Mouse (Mus musculus) hindbrain, embryonic 14.5 days (tissue): Measurements from ENCODE around the gene Pou2f1. TPM values are rescaled to one million over a fixed set of nuclear protein-coding genes. Genes with fewer than 3 reads are reported as not detected.

Experiments
- ATAC-seq: fragments of 200-750 bp; cut with Nextera tagmentation; 2 replicates; pipeline ENCODE4 v1.8.0; 2017; ENCODE audit warnings: moderate number of reproducible peaks, mild to moderate bottlenecking, moderate TSS enrichment, moderate library complexity; ENCODE audit not compliant: low FRiP score
- DNase-seq: peaks from one replicate; pipeline ENCODE4 v3.0.0-alpha.2; 2015; ENCODE audit warnings: low spot score
- H3K27ac ChIP-seq: fragments of 300-500 bp; sonication (generic); 2 replicates; pipeline ENCODE4 v1.5.1; 2014; ENCODE audit warnings: mild to moderate bottlenecking, moderate library complexity
- H3K27me3 ChIP-seq: fragments of 300-500 bp; sonication (generic); 2 replicates; pipeline ENCODE4 v1.6.1; 2014; ENCODE audit warnings: mild to moderate bottlenecking, low read length, mixed read lengths; ENCODE audit not compliant: control insufficient read depth, insufficient read depth
- H3K36me3 ChIP-seq: fragments of 300-500 bp; sonication (generic); replicated peaks from 2 replicates; pipeline ENCODE4 v1.6.1; 2014; ENCODE audit not compliant: control insufficient read depth, insufficient read depth
- H3K4me1 ChIP-seq: fragments of 300-500 bp; sonication (generic); replicated peaks from 2 replicates; pipeline ENCODE4 v1.6.1; 2014; ENCODE audit warnings: antibody characterized with exemption, low read length, mixed read lengths; ENCODE audit not compliant: control insufficient read depth, insufficient read depth
- H3K4me2 ChIP-seq: fragments of 300-500 bp; sonication (generic); replicated peaks from 2 replicates; pipeline ENCODE4 v1.6.1; 2014; ENCODE audit warnings: mild to moderate bottlenecking, moderate library complexity
- H3K4me3 ChIP-seq: fragments of 300-500 bp; sonication (generic); replicated peaks from 2 replicates; pipeline ENCODE4 v1.5.1; 2014; ENCODE audit warnings: mild to moderate bottlenecking, low read length
- H3K9ac ChIP-seq: fragments of 300-500 bp; sonication (generic); 2 replicates; pipeline ENCODE4 v1.6.1; 2014
- H3K9me3 ChIP-seq: fragments of 300-500 bp; sonication (generic); 2 replicates; pipeline ENCODE4 v1.6.1; 2016; ENCODE audit warnings: low read length; ENCODE audit not compliant: control insufficient read depth
- WGBS: fragments of 180-500 bp; shearing (Covaris S2); extraction: QIAGEN DNeasy Blood & Tissue Kit; methylation state at CpG from one replicate; pipeline ENCODE4 v1.1.7; 2014; 5-methylcytosine and 5-hydroxymethylcytosine counted together
- polyA plus RNA-seq: library from polyadenylated mRNA; unstranded; fragments of >200 nt; fragmentation: Nextera tagmentation; extraction: Ambion mirVana; gene quantifications from 2 replicates; pipeline ENCODE4 v1.2.1, GENCODE M21; 2014

Pou2f1 gene
- polyA plus RNA-seq, 1 experiment from 2014 or later: 19.2 TPM

- 50% methylated on average over 4 of the region's 4 CpGs for WGBS
- peak; percentile 83 for DNase-seq
- no peak overlapping the region for H3K4me3 ChIP-seq
These were observed 35.3 kb downstream of the Pou2f1 start for GRCm38 (mm10) chr1:165967027-165967654.

GRCm38 (mm10) chr1:165966156-165966914 lies 36.1 kb downstream of the Pou2f1 start:
- 33% methylated on average over 5 of the region's 5 CpGs for WGBS
- Histone ChIP-seq H3K27ac (peak overlapping the region; percentile 2; the same call in 1 of the 2 replicates), H3K4me3 (no peak overlapping the region), H3K9me3 (0 out of 2 replicates have a peak, but pooled peaks cover 3% of the 10 kb centered on the region), H3K4me2 (no peak overlapping the region), H3K4me1 (peaks cover 9% of the 10 kb centered on the region; the same call in 1 of the 2 replicates), H3K27me3 (peaks cover 3% of the 10 kb centered on the region; the same call in 1 of the 2 replicates), H3K36me3 (no peaks in the 10 kb centered on the region), H3K9ac (no peak overlapping the region)
- DNase-seq (peak; percentile 36), ATAC-seq (no peak; the same call in 1 of the 2 replicates)

More at GRCm38 (mm10) chr1:165967027-165967654, 35.3 kb downstream of the Pou2f1 start:
- no peak overlapping the region for H3K9ac ChIP-seq
- no peak for ATAC-seq
- peaks cover 3% of the 10 kb centered on the region; the same call in 1 of the 2 replicates for H3K27me3 ChIP-seq
- peaks cover 9% of the 10 kb centered on the region; the same call in 1 of the 2 replicates for H3K4me1 ChIP-seq
- no peak overlapping the region for H3K4me2 ChIP-seq
- no peak overlapping the region for H3K27ac ChIP-seq
- H3K9me3 ChIP-seq: 0 out of 2 replicates have a peak, but pooled peaks cover 3% of the 10 kb centered on the region
- H3K36me3 ChIP-seq: no peaks in the 10 kb centered on the region

GRCm38 (mm10) chr1:165961676-165962364 lies 40.7 kb downstream of the Pou2f1 start:
- WGBS: 92% methylated on average over 6 of the region's 6 CpGs
- Histone ChIP-seq H3K9ac (no peak overlapping the region), H3K27ac (no peak overlapping the region), H3K27me3 (peaks cover 3% of the 10 kb centered on the region; the same call in 1 of the 2 replicates), H3K4me3 (no peak overlapping the region), H3K36me3 (no peaks in the 10 kb centered on the region), H3K9me3 (no peaks in the 10 kb centered on the region), H3K4me2 (no peak overlapping the region), H3K4me1 (peaks cover 9% of the 10 kb centered on the region; the same call in 1 of the 2 replicates)
- DNase-seq (no peak), ATAC-seq (no peak)

GRCm38 (mm10) chr1:165958159-165958558 lies 44.3 kb downstream of the Pou2f1 start:
- no peak overlapping the region for H3K4me3 ChIP-seq
- no peaks in the 10 kb centered on the region for H3K4me1 ChIP-seq
- H3K27ac ChIP-seq: no peak overlapping the region
- no peak overlapping the region for H3K4me2 ChIP-seq
- no peaks in the 10 kb centered on the region for H3K9me3 ChIP-seq
- no peak for DNase-seq
- H3K36me3 ChIP-seq: no peaks in the 10 kb centered on the region
- ATAC-seq: no peak
- no peak overlapping the region for H3K9ac ChIP-seq
- H3K27me3 ChIP-seq: no peaks in the 10 kb centered on the region

- no peak for ATAC-seq
- H3K4me1 ChIP-seq: no peaks in the 10 kb centered on the region
- H3K4me2 ChIP-seq: no peak overlapping the region
- 40% methylated on average over 2 of the region's 2 CpGs for WGBS
- H3K27me3 ChIP-seq: no peaks in the 10 kb centered on the region
- no peak for DNase-seq
- no peak overlapping the region for H3K9ac ChIP-seq
- no peaks in the 10 kb centered on the region for H3K36me3 ChIP-seq
- H3K4me3 ChIP-seq: no peak overlapping the region
- H3K27ac ChIP-seq: no peak overlapping the region
- no peaks in the 10 kb centered on the region for H3K9me3 ChIP-seq
These were observed 54.2 kb downstream of the Pou2f1 start for GRCm38 (mm10) chr1:165948214-165948813.

GRCm38 (mm10) chr1:165943270-165943669 lies 59.2 kb downstream of the Pou2f1 start:
- ATAC-seq (no peak), DNase-seq (no peak)

GRCm38 (mm10) chr1:165935466-165935818 lies 67.0 kb downstream of the Pou2f1 start:
- ATAC-seq: peak; percentile 52
- 29% methylated on average over 2 of the region's 2 CpGs for WGBS
- peak overlapping the region; percentile 68 for H3K27ac ChIP-seq

More at GRCm38 (mm10) chr1:165943270-165943669, 59.2 kb downstream of the Pou2f1 start:
- Histone ChIP-seq H3K4me1 (no peaks in the 10 kb centered on the region), H3K36me3 (no peaks in the 10 kb centered on the region), H3K9me3 (no peaks in the 10 kb centered on the region), H3K4me3 (no peak overlapping the region), H3K4me2 (no peak overlapping the region), H3K27me3 (no peaks in the 10 kb centered on the region), H3K9ac (no peak overlapping the region), H3K27ac (no peak overlapping the region)
- 91% methylated on average over 1 of the region's 1 CpGs for WGBS

GRCm38 (mm10) chr1:165934648-165935465 lies 67.6 kb downstream of the Pou2f1 start:
- DNase-seq (peak; percentile 71), ATAC-seq (peak; percentile 95)
- peaks cover 28% of the 10 kb centered on the region for H3K4me1 ChIP-seq
- H3K27ac ChIP-seq: peak overlapping the region; percentile 76
- H3K36me3 ChIP-seq: no peaks in the 10 kb centered on the region
- no peaks in the 10 kb centered on the region for H3K9me3 ChIP-seq
- 23% methylated on average over 7 of the region's 7 CpGs for WGBS
- peak overlapping the region; percentile 15 for H3K4me3 ChIP-seq
- H3K4me2 ChIP-seq: peak overlapping the region; percentile 32
- peak overlapping the region; percentile 9; the same call in 1 of the 2 replicates for H3K9ac ChIP-seq
- no peaks in the 10 kb centered on the region for H3K27me3 ChIP-seq

More at GRCm38 (mm10) chr1:165935466-165935818, 67.0 kb downstream of the Pou2f1 start:
- no peaks in the 10 kb centered on the region for H3K27me3 ChIP-seq
- no peaks in the 10 kb centered on the region for H3K36me3 ChIP-seq
- peaks cover 28% of the 10 kb centered on the region for H3K4me1 ChIP-seq
- no peaks in the 10 kb centered on the region for H3K9me3 ChIP-seq
- H3K4me3 ChIP-seq: no peak overlapping the region
- DNase-seq: no peak
- no peak overlapping the region for H3K9ac ChIP-seq
- H3K4me2 ChIP-seq: peak overlapping the region; percentile 18
